Mouse (Mus musculus): ENCODE data around the gene Spop. TPM values are rescaled to one million over a fixed set of nuclear protein-coding genes. Genes with fewer than 3 reads are reported as not detected.
A peak's percentile ranks its signal among the peaks of the same experiment; 100 is the strongest.
"Not testable (repeated sequence)": the region's sequence is repeated elsewhere in the genome, so short reads cannot be mapped to it uniquely, and the experiment has no call there.

Gene Spop
- total RNA-seq, 2 experiments from 2014 or later: 173 to 190 TPM

DNA sequence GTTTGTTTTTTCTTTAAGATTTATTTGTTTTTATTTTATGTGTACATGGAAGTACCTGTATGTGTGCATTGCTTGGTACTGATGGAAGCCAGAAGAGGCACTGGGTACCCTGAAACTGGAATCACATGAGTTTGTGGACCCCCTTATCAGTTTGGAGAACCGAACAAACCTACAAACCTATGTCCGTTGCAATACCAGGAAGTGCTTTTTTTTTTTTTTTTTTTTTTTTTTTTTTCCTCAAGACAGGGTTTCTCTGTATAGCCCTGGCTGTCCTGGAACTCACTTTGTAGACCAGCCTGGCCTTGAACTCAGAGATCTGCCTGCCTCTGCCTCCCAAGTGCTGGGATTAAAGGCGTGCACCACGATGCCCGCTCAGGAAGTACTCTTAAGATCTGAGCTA lies 7.5 kb upstream of the Spop start:
- intact Hi-C loops (cut with DNase I; ENCODE audit: low total_unique reads); DNase-seq: not testable (repeated sequence)

DNA sequence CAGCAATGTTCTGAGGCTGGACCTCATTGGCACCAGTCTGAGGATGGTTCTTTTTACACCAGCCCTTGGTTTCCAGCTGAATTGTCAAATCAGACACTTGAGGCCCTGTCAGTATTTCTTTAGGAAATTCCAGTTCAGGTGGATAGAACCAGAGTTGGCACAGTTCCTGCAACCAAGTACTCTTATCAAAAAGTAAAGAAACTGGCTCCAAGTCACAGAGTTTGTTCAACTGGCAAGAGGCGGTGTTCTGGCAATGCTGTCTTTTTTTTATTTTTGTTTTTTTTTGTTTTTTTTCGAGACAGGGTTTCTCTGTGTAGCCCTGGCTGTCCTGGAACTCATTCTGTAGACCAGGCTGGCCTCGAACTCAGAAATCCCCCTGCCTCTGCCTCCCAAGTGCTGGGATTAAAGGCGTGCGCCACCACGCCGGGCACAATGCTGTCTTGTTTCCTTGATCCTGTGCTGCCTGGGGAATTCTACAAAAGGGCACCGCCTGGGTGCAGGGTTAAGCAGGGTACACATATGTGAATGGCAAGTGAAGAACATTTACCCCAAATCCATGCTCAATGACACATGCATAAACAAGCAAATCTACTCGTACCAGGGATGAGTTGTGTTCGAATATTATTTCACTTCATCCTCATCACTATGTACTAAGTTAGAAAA lies 4.3 kb upstream of the Spop start:
- intact Hi-C loops (cut with DNase I; ENCODE audit: low total_unique reads): no loop called here
- no peak for DNase-seq

DNA sequence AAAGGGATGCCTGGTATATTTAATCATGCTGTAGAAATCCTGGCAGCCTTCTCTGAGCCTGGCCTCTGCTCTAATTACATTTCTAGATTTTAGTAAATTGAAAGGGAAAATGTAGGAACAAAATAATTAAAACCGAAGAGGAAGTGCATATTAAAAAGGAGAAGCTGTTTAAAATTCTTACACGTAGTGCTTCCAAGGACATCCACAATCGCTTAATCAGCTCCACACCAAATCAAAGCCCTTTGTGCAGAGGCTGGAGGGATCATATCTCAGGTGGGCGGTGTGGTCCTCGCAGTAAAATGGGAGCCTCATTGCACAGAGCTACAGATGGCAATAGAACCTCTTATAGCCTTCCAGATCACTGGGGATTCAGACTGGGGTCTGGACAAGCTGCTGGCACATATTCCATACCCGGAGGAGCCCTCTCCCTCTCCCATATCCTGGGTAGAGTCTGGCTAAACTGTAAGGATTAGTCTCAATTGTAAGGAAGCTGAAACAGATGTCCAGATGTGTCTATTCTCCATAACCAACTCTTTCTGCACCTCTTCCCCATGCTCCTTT lies 2.3 kb upstream of the Spop start:
- DNase-seq: no peak
- intact Hi-C loops (cut with DNase I; ENCODE audit: low total_unique reads): no loop called here

- DNase-seq: peak; percentile 68
These were observed 1.3 kb upstream of the Spop start for GRCm38 (mm10) chr11:95412615-95413014.

GRCm38 (mm10) chr11:95414536-95415161 lies 769 bp downstream of the Spop start:
- DNase-seq: peak; percentile 98
- intact Hi-C loops (cut with DNase I; ENCODE audit: low total_unique reads): no loop called here

More at GRCm38 (mm10) chr11:95412615-95413014, 1.3 kb upstream of the Spop start:
- intact Hi-C loops (cut with DNase I; ENCODE audit: low total_unique reads): no loop called here

DNA sequence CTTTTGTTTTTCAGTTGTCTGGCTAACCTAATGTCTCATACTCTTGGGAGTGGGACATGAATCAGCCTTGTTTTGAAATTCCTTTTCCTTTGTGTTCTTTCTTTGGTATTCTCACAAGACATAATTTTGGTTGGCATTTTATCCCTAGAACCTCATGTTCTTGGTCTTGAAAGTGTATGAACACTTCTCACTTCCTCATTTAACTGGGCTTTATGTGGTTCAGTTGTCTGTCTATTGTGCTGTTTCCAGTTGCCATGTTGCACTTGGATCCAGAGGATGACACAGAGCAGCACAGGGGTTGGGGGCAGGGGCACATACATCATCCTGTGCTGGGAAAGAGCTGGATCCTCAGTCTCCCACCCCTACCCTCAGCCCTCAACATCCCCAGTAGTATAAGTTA lies 2.1 kb downstream of the Spop start:
- DNase-seq: no peak
- intact Hi-C loops (cut with DNase I; ENCODE audit: low total_unique reads): no loop called here

DNA sequence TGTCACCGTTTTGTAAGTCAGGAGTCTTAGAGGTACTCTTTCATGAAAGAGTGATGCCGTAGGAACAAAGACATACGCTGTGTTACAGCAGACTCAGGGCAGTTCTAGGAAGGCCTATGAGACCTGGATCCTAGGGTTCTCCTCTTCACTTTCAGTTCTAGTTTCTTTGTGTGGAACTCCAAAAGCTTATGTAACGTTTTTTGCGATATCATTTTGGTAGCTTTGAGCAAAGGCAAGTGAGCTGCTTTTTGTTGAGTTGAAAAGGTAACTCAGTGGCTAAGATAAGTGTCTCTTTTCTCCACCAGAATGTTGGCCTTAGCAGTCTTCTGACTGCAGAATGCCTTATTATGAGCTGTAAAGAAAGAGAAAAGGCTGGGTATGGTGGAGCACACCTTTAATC lies 3.5 kb downstream of the Spop start:
- intact Hi-C loops (cut with DNase I; ENCODE audit: low total_unique reads): no loop called here
- no peak for DNase-seq

DNA sequence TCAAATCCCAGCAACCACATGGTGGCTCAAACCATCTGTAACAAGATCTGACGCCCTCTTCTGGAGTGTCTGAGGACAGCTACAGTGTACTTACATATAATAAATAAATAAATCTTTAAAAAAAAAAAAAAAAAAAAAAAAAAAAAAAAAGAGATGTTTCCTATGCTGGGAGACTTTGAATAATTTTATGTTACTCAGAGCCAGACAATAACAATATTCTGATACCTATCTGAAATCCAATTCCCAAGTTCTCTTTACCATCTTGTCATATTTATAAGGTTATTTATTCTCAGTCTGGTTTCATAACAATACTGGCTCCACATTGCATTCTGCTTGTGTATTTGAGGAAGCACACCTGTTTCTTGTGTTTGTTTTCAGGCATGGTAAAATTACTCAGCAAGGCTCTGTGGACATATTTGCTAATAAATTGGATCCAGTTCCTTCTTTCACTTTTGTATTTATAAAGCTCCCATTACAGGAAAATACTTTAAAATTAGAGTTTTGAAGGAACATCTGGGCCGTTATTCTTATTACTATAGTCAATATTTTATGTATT lies 7.1 kb downstream of the Spop start:
- intact Hi-C loops (cut with DNase I; ENCODE audit: low total_unique reads): no loop called here
- DNase-seq: no peak

DNA sequence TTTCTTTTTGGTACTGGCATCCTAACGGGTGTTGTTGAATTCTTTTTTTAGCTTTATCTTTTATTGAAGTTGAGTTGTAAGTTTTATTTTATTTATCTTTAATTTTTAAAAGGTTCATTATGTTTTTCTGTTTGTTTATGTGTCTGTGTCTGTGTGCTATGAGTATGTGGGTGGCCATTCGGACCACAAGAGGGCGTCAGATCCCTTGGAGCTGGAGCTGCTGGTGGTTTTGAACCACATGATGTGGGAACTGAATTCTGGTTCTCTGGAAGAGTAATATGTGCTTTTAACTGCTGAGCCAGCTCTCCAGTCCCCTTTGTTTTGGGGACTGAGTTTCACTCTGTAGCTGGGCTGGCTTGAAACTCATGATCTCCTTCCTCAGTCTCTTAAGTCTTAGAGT lies 9.6 kb downstream of the Spop start:
- intact Hi-C loops (cut with DNase I; ENCODE audit: low total_unique reads): no loop called here
- no peak for DNase-seq

DNA sequence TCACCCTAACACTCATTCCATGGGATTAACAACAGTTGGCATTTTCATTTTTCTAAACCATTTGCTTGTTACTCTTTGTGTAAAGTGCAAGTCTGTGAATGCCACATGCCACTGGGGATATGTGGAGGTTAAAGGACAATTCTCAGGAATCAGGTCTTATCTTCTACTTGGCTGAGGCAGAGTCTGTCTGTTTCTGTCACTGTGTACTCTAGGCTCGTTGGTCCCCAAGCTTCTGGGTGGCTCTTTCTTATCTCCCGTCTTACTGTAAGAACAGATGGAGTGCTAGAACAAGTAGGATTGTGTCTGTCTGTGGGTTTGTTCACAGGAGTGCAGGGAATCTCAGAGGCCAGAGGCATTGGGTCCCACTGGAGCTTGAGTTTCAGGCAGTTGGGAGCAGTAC lies 17.5 kb downstream of the Spop start:
- intact Hi-C loops (cut with DNase I; ENCODE audit: low total_unique reads): loop anchor here (5.0 kb wide), 1 partner anchor 39 kb away; no protein-coding TSS in a partner anchor
- no peak for DNase-seq

DNA sequence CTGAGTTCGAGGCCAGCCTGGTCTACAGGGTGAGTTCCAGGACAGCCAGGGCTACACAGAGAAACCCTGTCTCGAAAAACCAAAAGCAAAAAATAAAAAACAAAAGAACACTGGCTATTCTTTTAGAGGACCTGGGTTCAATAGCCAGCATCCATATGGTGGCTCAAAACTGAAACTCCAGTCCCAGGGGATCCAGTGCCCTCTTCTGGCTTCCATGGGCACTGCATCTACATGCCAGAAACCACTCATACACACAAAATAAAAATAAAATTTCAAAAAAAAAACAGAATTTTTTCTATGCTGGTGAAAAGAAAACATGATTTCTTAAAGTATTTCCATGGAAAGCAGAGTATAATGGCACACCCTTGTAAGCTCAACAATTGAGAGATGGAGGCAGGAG lies 18.3 kb downstream of the Spop start:
- no peak for DNase-seq
- intact Hi-C loops (cut with DNase I; ENCODE audit: low total_unique reads): loop anchor here (5.0 kb wide), 1 partner anchor 40 kb away; no protein-coding TSS in a partner anchor

GRCm38 (mm10) chr11:95445371-95445770 lies 31.5 kb downstream of the Spop start:
- DNase-seq: no peak
- intact Hi-C loops (cut with DNase I; ENCODE audit: low total_unique reads): no loop called here

DNA sequence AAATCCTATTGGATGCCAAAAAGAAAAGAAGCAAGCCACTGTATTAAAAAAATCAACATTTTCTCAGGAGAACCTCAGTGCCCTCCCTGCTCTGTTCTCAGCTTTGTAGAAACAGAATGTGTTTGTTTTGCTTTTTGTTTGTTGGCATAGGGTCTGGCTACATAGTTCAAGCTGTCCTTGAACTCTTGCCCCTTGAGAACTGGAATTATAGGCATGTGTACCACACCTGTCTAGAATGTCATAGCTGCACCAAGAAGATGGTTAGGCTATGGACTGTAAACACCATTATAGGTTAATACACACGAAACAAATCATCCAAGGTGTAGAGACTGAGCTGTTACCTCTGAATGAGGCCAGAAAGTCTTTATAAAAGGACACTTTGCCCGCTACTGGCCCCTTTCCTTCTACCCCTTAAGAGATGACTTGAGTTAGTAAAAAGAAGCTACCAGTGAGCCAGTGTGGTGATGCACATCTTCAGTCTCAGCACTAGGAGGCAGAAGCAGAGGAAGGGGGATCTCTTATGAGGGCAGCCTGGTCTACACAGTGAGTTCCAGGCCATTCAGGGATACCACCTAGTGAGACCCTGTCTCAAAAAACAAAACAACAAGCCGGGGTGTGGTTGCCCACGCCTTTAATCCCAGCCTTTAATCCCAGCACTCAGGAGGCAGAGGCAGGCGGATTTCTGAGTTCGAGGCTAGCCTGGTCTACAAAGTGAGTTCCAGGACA lies 32.9 kb downstream of the Spop start:
- DNase-seq: no peak
- intact Hi-C loops (cut with DNase I; ENCODE audit: low total_unique reads): no loop called here

GRCm38 (mm10) chr11:95448346-95448745 lies 34.5 kb downstream of the Spop start:
- intact Hi-C loops (cut with DNase I; ENCODE audit: low total_unique reads): no loop called here
- DNase-seq: no peak

- intact Hi-C loops (cut with DNase I; ENCODE audit: low total_unique reads): no loop called here
- DNase-seq: no peak
These were observed 41.5 kb downstream of the Spop start for GRCm38 (mm10) chr11:95455331-95455730.

GRCm38 (mm10) chr11:95460872-95461271 lies 47.0 kb downstream of the Spop start:
- intact Hi-C loops (cut with DNase I; ENCODE audit: low total_unique reads): no loop called here

GRCm38 (mm10) chr11:95462168-95462567 lies 48.3 kb downstream of the Spop start:
- no peak for DNase-seq
- intact Hi-C loops (cut with DNase I; ENCODE audit: low total_unique reads): no loop called here

More at GRCm38 (mm10) chr11:95460872-95461271, 47.0 kb downstream of the Spop start:
- DNase-seq: no peak

DNA sequence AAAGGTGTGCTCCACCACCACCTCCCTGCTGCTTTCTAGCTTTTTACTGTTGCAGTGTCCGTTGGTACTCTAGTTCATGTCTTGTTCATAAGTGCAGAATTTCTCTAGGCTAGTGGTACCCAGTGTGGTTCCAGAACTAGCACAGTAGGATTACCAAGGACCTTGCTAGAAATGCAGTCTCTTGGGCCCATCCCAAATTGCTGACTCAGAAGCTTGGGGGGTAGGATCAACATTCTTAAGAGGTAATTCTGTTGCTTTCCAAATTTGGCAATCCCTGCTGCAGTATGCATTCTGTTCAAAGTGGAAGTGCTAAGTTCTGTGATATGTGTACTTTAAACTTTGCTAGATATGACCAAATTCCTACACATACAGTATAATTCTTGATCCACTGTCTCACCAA lies 53.9 kb downstream of the Spop start:
- intact Hi-C loops (cut with DNase I; ENCODE audit: low total_unique reads): no loop called here
- no peak for DNase-seq

- no peak for DNase-seq
- intact Hi-C loops (cut with DNase I; ENCODE audit: low total_unique reads): no loop called here
These were observed 59.1 kb downstream of the Spop start for GRCm38 (mm10) chr11:95472942-95473341.

DNA sequence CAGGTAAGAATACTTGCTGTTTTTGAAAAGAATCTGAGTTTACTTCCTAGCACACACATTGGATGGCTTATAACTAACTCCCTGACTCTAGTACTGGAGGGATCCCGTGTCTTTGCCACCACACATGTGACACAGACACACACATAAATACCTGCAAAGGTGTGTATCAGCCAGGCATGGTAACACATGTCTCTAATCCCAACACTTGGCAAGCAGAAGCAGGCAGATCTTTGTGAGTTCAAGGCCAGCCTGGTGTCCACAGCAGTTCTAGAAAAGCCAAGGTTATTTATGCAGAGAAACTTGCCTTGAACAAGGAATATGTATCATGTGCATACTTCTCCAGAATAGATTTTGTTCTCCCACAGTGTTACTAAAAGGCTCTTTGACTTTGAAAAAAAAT lies 59.6 kb downstream of the Spop start:
- DNase-seq: no peak
- intact Hi-C loops (cut with DNase I; ENCODE audit: low total_unique reads): no loop called here

All from gastrocnemius, postnatal 14 days (tissue).